Mouse (Mus musculus): ENCODE measurements around the gene Vangl2.
"Not testable (repeated sequence)": the region's sequence is repeated elsewhere in the genome, so short reads cannot be mapped to it uniquely, and the experiment has no call there.

- TF ChIP-seq CTCF (IDR thresholded peaks at IDR 0.05; ENCODE audit: low read depth, low read length); POLR2A (IDR thresholded peaks at IDR 0.05; ENCODE audit: borderline replicate concordance, low read depth, low read length): not testable (repeated sequence)
Observed at GRCm38 (mm10) chr1:171974361-171974760, 53.9 kb downstream of the Vangl2 start.
